Mouse (Mus musculus) hindbrain, embryonic 15.5 days (tissue): ENCODE data around the gene Cped1. TPM values are rescaled to one million over a fixed set of nuclear protein-coding genes. Genes with fewer than 3 reads are reported as not detected.
A peak's percentile ranks its signal among the peaks of the same experiment; 100 is the strongest.

Experiments used
- ATAC-seq: fragments of 200-750 bp; cut with Nextera tagmentation; 2 replicates; pipeline ENCODE4 v1.8.0; 2017; ENCODE audit warnings: low read depth, moderate number of reproducible peaks, moderate TSS enrichment; ENCODE audit not compliant: low FRiP score
- H3K27ac ChIP-seq: fragments of 300-500 bp; sonication (generic); replicated peaks from 2 replicates; pipeline ENCODE4 v1.5.1; 2015; ENCODE audit warnings: mild to moderate bottlenecking, inconsistent platforms
- H3K27me3 ChIP-seq: fragments of 300-500 bp; sonication (generic); 2 replicates; pipeline ENCODE4 v1.6.1; 2015; ENCODE audit warnings: control low read depth, inconsistent platforms
- H3K36me3 ChIP-seq: fragments of 300-500 bp; sonication (generic); 2 replicates; pipeline ENCODE4 v1.6.1; 2015; ENCODE audit warnings: control low read depth, inconsistent platforms
- H3K4me1 ChIP-seq: fragments of 300-500 bp; sonication (generic); replicated peaks from 2 replicates; pipeline ENCODE4 v1.6.1; 2015; ENCODE audit warnings: control low read depth, inconsistent platforms
- H3K4me2 ChIP-seq: fragments of 300-500 bp; sonication (generic); 2 replicates; pipeline ENCODE4 v1.6.1; 2015; ENCODE audit warnings: moderate library complexity, mild to moderate bottlenecking, inconsistent platforms
- H3K4me3 ChIP-seq: fragments of 300-500 bp; sonication (generic); 2 replicates; pipeline ENCODE4 v1.5.1; 2015; ENCODE audit warnings: mild to moderate bottlenecking, inconsistent platforms
- H3K9ac ChIP-seq: fragments of 300-500 bp; sonication (generic); 2 replicates; pipeline ENCODE4 v1.6.1; 2015; ENCODE audit warnings: inconsistent platforms
- H3K9me3 ChIP-seq: fragments of 300-500 bp; sonication (generic); 2 replicates; pipeline ENCODE4 v1.6.1; 2016; ENCODE audit warnings: control low read depth, inconsistent platforms
- WGBS: fragments of 180-500 bp; shearing (Covaris S2); methylation state at CpG from one replicate; pipeline ENCODE4 v1.1.7; 2015; 5-methylcytosine and 5-hydroxymethylcytosine counted together
- polyA plus RNA-seq: library from polyadenylated mRNA; unstranded; fragments of >200 nt; fragmentation: Nextera tagmentation; extraction: Ambion mirVana; gene quantifications from 2 replicates; pipeline ENCODE4 v1.2.1, GENCODE M21; 2015

The Cped1 gene
- polyA plus RNA-seq, 1 experiment from 2014 or later, result 3.7 TPM

GRCm38 (mm10) chr6:22269840-22270521 is 284.3 kb downstream of the Cped1 start:
- Histone ChIP-seq H3K4me1 (no peaks in the 10 kb centered on the region), H3K9me3 (no peaks in the 10 kb centered on the region), H3K27me3 (no peaks in the 10 kb centered on the region), H3K9ac (no peak overlapping the region), H3K36me3 (no peaks in the 10 kb centered on the region), H3K27ac (no peak overlapping the region), H3K4me2 (no peak overlapping the region), H3K4me3 (no peak overlapping the region)
- ATAC-seq, result no peak
- 82% methylated on average over 8 of the region's 8 CpGs for WGBS

GRCm38 (mm10) chr6:22277941-22278340 is 292.2 kb downstream of the Cped1 start:
- no peak overlapping the region for H3K4me2 ChIP-seq

GRCm38 (mm10) chr6:22280217-22280861 is 294.6 kb downstream of the Cped1 start:
- WGBS, result 53% methylated on average over 14 of the region's 14 CpGs
- H3K4me2 ChIP-seq, result peak overlapping the region; percentile 19; the same call in 1 of the 2 replicates

More at GRCm38 (mm10) chr6:22277941-22278340, 292.2 kb downstream of the Cped1 start:
- H3K9ac ChIP-seq, result no peak overlapping the region
- H3K9me3 ChIP-seq, result no peaks in the 10 kb centered on the region
- H3K4me1 ChIP-seq, result peaks cover 9% of the 10 kb centered on the region; the same call in 1 of the 2 replicates
- 92% methylated on average over 3 of the region's 3 CpGs for WGBS
- H3K36me3 ChIP-seq, result no peaks in the 10 kb centered on the region
- no peak overlapping the region for H3K4me3 ChIP-seq
- no peak overlapping the region for H3K27ac ChIP-seq
- no peaks in the 10 kb centered on the region for H3K27me3 ChIP-seq
- no peak for ATAC-seq

GRCm38 (mm10) chr6:22282405-22282804 is 296.7 kb downstream of the Cped1 start:
- Histone ChIP-seq H3K9ac (no peak overlapping the region), H3K4me3 (no peak overlapping the region), H3K27ac (no peak overlapping the region), H3K36me3 (no peaks in the 10 kb centered on the region), H3K4me1 (peaks cover 9% of the 10 kb centered on the region; the same call in 1 of the 2 replicates), H3K4me2 (no peak overlapping the region), H3K27me3 (peaks cover 12% of the 10 kb centered on the region; the same call in 1 of the 2 replicates), H3K9me3 (no peaks in the 10 kb centered on the region)
- no peak for ATAC-seq
- WGBS, result 94% methylated on average over 4 of the region's 4 CpGs

More at GRCm38 (mm10) chr6:22280217-22280861, 294.6 kb downstream of the Cped1 start:
- H3K4me1 ChIP-seq, result peaks cover 9% of the 10 kb centered on the region; the same call in 1 of the 2 replicates
- H3K36me3 ChIP-seq, result no peaks in the 10 kb centered on the region
- H3K9ac ChIP-seq, result no peak overlapping the region
- no peaks in the 10 kb centered on the region for H3K9me3 ChIP-seq
- no peak for ATAC-seq
- H3K27me3 ChIP-seq, result no peaks in the 10 kb centered on the region
- H3K27ac ChIP-seq, result no peak overlapping the region
- no peak overlapping the region for H3K4me3 ChIP-seq

- WGBS, result 2% methylated on average over 20 of the region's 20 CpGs
- H3K27me3 ChIP-seq, result peaks cover 49% of the 10 kb centered on the region
- no peak within 1 kb of the TSS for H3K27ac ChIP-seq
- peak within 1 kb of the TSS; percentile 69 for H3K4me2 ChIP-seq
- peak; percentile 73 for ATAC-seq
- no peaks in the 10 kb centered on the region for H3K9me3 ChIP-seq
- H3K9ac ChIP-seq, result peak within 1 kb of the TSS; percentile 23; the same call in 1 of the 2 replicates
- H3K4me3 ChIP-seq, result peak within 1 kb of the TSS; percentile 40
- H3K4me1 ChIP-seq, result peaks cover 23% of the 10 kb centered on the region
- no peaks in the 10 kb centered on the region for H3K36me3 ChIP-seq
These were observed 302.5 kb downstream of the Cped1 start, which contains the start of gene Wnt16 for GRCm38 (mm10) chr6:22288004-22288736. Wnt16 (plus strand) TSS chr6:22288227.

GRCm38 (mm10) chr6:22288737-22289460 is 303.2 kb downstream of the Cped1 start:
- H3K4me3 ChIP-seq, result peak overlapping the region; percentile 40
- H3K4me2 ChIP-seq, result peak overlapping the region; percentile 69
- peak; percentile 84 for ATAC-seq
- no peaks in the 10 kb centered on the region for H3K36me3 ChIP-seq
- H3K9me3 ChIP-seq, result no peaks in the 10 kb centered on the region
- H3K27ac ChIP-seq, result no peak overlapping the region
- peaks cover 54% of the 10 kb centered on the region for H3K27me3 ChIP-seq
- H3K9ac ChIP-seq, result peak overlapping the region; percentile 23; the same call in 1 of the 2 replicates
- H3K4me1 ChIP-seq, result peaks cover 23% of the 10 kb centered on the region
- under 1% methylated on average over 38 of the region's 38 CpGs for WGBS

GRCm38 (mm10) chr6:22289461-22290021 is 303.8 kb downstream of the Cped1 start:
- peak overlapping the region; percentile 40 for H3K4me3 ChIP-seq
- H3K4me2 ChIP-seq, result peak overlapping the region; percentile 69
- H3K27me3 ChIP-seq, result peaks cover 54% of the 10 kb centered on the region
- H3K36me3 ChIP-seq, result no peaks in the 10 kb centered on the region
- 0 out of 2 replicates have a peak overlapping the region, but pooled peaks have one; percentile 23 for H3K9ac ChIP-seq
- ATAC-seq, result no peak
- H3K9me3 ChIP-seq, result no peaks in the 10 kb centered on the region
- H3K4me1 ChIP-seq, result peaks cover 23% of the 10 kb centered on the region
- H3K27ac ChIP-seq, result no peak overlapping the region
- 3% methylated on average over 21 of the region's 21 CpGs for WGBS

GRCm38 (mm10) chr6:22290790-22291189 is 305.1 kb downstream of the Cped1 start:
- Histone ChIP-seq H3K36me3 (no peaks in the 10 kb centered on the region), H3K4me2 (no peak overlapping the region), H3K4me1 (peaks cover 23% of the 10 kb centered on the region), H3K9ac (no peak overlapping the region), H3K4me3 (no peak overlapping the region), H3K27ac (no peak overlapping the region), H3K27me3 (peaks cover 58% of the 10 kb centered on the region), H3K9me3 (no peaks in the 10 kb centered on the region)
- no peak for ATAC-seq
- 69% methylated on average over 8 of the region's 8 CpGs for whole genome bisulfite sequencing

- no peak for ATAC-seq
- 53% methylated on average over 4 of the region's 4 CpGs for WGBS
- no peak overlapping the region for H3K27ac ChIP-seq
- no peaks in the 10 kb centered on the region for H3K36me3 ChIP-seq
- no peak overlapping the region for H3K4me2 ChIP-seq
- peaks cover 23% of the 10 kb centered on the region for H3K4me1 ChIP-seq
- no peak overlapping the region for H3K9ac ChIP-seq
- H3K4me3 ChIP-seq, result no peak overlapping the region
- peaks cover 49% of the 10 kb centered on the region for H3K27me3 ChIP-seq
- H3K9me3 ChIP-seq, result no peaks in the 10 kb centered on the region
These were observed 306.3 kb downstream of the Cped1 start for GRCm38 (mm10) chr6:22292056-22292455.

GRCm38 (mm10) chr6:22293922-22294321 is 308.2 kb downstream of the Cped1 start:
- peaks cover 35% of the 10 kb centered on the region for H3K27me3 ChIP-seq
- ATAC-seq, result no peak
- no peaks in the 10 kb centered on the region for H3K36me3 ChIP-seq
- no peak overlapping the region for H3K9ac ChIP-seq
- H3K9me3 ChIP-seq, result no peaks in the 10 kb centered on the region
- H3K4me1 ChIP-seq, result peaks cover 9% of the 10 kb centered on the region
- H3K4me3 ChIP-seq, result no peak overlapping the region
- H3K4me2 ChIP-seq, result no peak overlapping the region
- no peak overlapping the region for H3K27ac ChIP-seq
- WGBS, result 36% methylated on average over 3 of the region's 3 CpGs

GRCm38 (mm10) chr6:22297028-22297427 is 311.3 kb downstream of the Cped1 start:
- WGBS, result 86% methylated on average over 6 of the region's 6 CpGs
- H3K9me3 ChIP-seq, result no peaks in the 10 kb centered on the region

More at GRCm38 (mm10) chr6:22297028-22297427, 311.3 kb downstream of the Cped1 start:
- Histone ChIP-seq H3K4me3 (no peak overlapping the region), H3K27me3 (peaks cover 13% of the 10 kb centered on the region), H3K36me3 (no peaks in the 10 kb centered on the region), H3K4me1 (no peaks in the 10 kb centered on the region), H3K27ac (no peak overlapping the region), H3K4me2 (no peak overlapping the region), H3K9ac (no peak overlapping the region)
- no peak for ATAC-seq
